Comparison of ENCODE assay signal across 9 mouse cellular contexts in the genomic region with DNA sequence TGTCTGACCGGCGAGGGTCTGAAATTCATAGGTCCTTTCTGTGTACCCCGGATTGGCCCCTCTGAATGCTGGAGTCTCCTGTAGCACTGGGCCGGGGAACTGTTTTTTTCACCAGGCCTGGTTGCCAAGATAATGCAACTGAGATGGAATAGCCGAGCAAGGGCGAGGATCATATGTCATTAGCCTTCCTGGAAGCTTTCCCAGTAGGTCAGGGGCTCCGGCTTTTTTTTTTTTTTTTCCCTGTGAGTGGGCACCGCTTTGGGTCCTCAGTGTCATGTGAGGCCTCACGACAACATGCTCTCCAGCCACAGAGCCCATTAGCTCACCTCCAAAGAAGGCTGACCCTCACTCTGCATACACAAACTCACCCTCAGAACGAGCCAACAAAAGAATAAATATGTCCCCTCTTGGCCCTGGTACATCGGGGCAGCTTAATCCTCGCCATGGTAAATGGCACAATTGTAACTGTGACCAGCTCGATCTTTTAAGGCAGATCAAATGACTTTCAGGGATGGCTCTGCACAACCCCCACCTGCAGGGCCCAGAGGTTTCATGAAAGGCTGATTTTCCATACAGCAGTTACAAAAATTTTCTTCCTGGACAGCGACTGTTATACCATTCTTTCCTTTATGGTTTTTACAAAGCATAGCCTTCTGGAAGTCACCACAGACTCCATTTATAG. TPM values are rescaled to one million over a fixed set of nuclear protein-coding genes. Genes with fewer than 3 reads are reported as not detected.
A peak's percentile ranks its signal among the peaks of the same experiment; 100 is the strongest.
DNase-seq lines count a peak whose midpoint lies in the region; ATAC-seq lines count a peak whose summit lies in the region.
"Had no signal": no experiment of that assay in that cellular context is flagged by ENCODE, and none has a peak within 500 bp of the region (broad histone marks: within the 10 kb centered on the region; RNA-seq: fewer than 3 reads in every experiment).

No protein-coding gene starts in this region.

- no peak overlapping the region for H3K4me2 ChIP-seq in limb, embryonic 12.5 days

- no peak overlapping the region for H3K27ac ChIP-seq in limb, embryonic 12.5 days

- peak; percentile 31; the same call in 1 of the 2 replicates for ATAC-seq in limb, embryonic 12.5 days (ENCODE audit: insufficient number of reproducible peaks, insufficient read depth, low FRiP score, low TSS enrichment, low read depth)

- no peaks in the 10 kb centered on the region for H3K9me3 ChIP-seq in limb, embryonic 12.5 days

- H3K4me1 ChIP-seq in limb, embryonic 12.5 days (replicated peaks) = peaks cover 10% of the 10 kb centered on the region; the same call in 1 of the 2 replicates

- H3K27me3 ChIP-seq in limb, embryonic 12.5 days = no peaks in the 10 kb centered on the region; the same call in 1 of the 2 replicates
- H3K27me3 ChIP-seq: CH12.LX had no signal

- H3K36me3 ChIP-seq in limb, embryonic 12.5 days = no peaks in the 10 kb centered on the region

- no peak overlapping the region for H3K9ac ChIP-seq in limb, embryonic 12.5 days (replicated peaks)

- WGBS in limb, embryonic 12.5 days = 64% methylated on average over 14 of the region's 14 CpGs

- DNase-seq in heart, adult 11 months = peak; percentile 88
- no peak for DNase-seq in heart, adult 9 months (ENCODE audit: low spot score in 2 of 2)
- peak; percentile 76 for DNase-seq in adrenal gland, adult 2 months
- peak; percentile 7 for DNase-seq in gastrocnemius, postnatal 25 days
- DNase-seq in urinary bladder, adult 2 months (ENCODE audit: low spot score) = no peak
- DNase-seq in thymus, postnatal 14 days = no peak
- DNase-seq in frontal cortex, postnatal 25 days (ENCODE audit: low spot score in 2 of 2) = no peak

- no peak overlapping the region for H3K4me3 ChIP-seq in limb, embryonic 12.5 days (replicated peaks)

RNA-seq across cellular contexts. Expression of gene Pbx1, which starts 44.3 kb away (rescaled TPM):
- total RNA-seq in adrenal gland, adult 2 months (2021) = 100 to 1,000 TPM; 148 to 210 TPM
- polyA plus RNA-seq in adrenal gland, adult 2 months (2012; rRNA removed) = 35.7 and 66.2 TPM in 2 replicates
- total RNA-seq in gastrocnemius, postnatal 25 days (2021) = 10 to 100 TPM; 19.3 to 19.9 TPM
- 30.9 and 32.9 TPM in 2 replicates for polyA plus RNA-seq in limb, embryonic 12.5 days (2016; fragmentation: Nextera tagmentation; extraction: Ambion mirVana)
- 77.8 and 103 TPM in 2 replicates for polyA plus RNA-seq in urinary bladder, adult 2 months (2012; rRNA removed)
- total RNA-seq: CH12.LX had no signal

Comparison
In these comparisons a context has a peak if more than half of its experiments do, and no peak if none do; other contexts are left out.
1. DNase-seq: peak in heart, adult 11 months (single experiment), adrenal gland, adult 2 months (single experiment) and gastrocnemius, postnatal 25 days (single experiment); none in heart, adult 9 months (0 of 2), urinary bladder, adult 2 months (single experiment), thymus, postnatal 14 days (single experiment) and frontal cortex, postnatal 25 days (0 of 2).